Mouse (Mus musculus): ENCODE measurements around the gene Lhfpl2.

DNA sequence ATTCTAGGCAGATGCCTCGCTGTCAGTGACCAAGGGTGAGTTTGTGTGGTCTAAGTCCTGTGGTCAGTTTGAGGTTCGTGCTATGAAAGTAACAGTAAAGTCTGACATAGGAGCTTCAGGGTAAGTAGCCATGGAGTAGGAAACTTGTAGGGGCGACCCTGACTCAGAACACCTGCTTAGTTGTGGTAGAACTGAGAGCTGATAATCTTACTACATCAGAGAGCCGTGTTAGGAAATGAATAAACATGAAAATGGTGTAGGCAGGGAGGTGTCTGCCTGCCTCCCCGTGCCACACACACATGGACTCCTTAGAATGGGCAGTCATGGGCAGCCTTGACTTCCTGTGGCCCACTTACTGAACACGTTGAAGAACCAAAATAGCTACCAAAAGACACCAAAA is 96.1 kb downstream of the Lhfpl2 start:
- TF ChIP-seq CTCF (IDR thresholded peaks at IDR 0.05; ENCODE audit: control insufficient read depth, insufficient read depth, insufficient replicate concordance, low read depth, low read length) (no peak), POLR2A (IDR thresholded peaks at IDR 0.05; ENCODE audit: control insufficient read depth, low read depth, low read length) (no peak)

Measured in testis, adult 2 months (tissue).